Comparison of ENCODE assay signal across 17 mouse cellular contexts in the genomic region with DNA sequence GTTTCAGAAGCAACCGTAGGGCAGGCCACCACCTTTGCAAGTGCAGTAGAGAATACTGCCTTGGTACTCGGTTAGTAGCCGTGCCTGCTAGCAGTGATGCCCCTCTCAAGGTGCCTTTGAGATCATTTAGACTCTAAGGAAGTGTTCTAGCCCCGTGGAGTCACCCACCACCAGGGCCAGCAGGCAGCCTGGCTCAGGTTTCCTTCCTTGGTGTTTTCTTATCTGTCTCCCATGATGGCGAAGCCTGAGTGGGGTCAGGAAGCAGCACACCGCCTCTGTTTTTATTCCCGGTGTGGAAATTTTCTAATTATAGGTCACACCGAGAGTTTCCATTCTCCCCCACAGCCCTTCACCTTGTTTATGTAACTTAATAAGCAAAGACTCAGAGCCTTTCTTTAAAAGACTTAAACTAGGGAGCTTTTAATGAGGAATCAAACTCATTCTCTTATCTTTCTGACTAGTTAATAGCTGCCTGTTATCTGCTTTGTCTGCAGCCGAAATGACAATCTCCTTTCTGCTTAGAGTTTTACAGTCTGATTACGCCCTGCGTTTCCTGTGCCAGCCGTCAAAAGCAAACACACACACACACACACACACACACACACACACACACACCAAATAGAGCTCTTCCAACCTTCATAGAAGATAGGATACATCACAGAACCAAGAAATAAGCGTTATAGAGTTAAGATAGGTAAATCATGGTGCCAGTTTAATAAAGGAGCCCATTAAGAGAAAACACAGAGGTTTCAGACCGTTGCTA. TPM values are rescaled to one million over a fixed set of nuclear protein-coding genes. Genes with fewer than 3 reads are reported as not detected.
A peak's percentile ranks its signal among the peaks of the same experiment; 100 is the strongest.
DNase-seq lines count a peak whose midpoint lies in the region; ATAC-seq and TF ChIP-seq lines count a peak whose summit lies in the region.
"Had no signal": no experiment of that assay in that cellular context is flagged by ENCODE, and none has a peak within 500 bp of the region (broad histone marks: within the 10 kb centered on the region; RNA-seq: fewer than 3 reads in every experiment).

No protein-coding gene starts in this region.

- H3K4me1 ChIP-seq in heart, embryonic 10.5 days: peaks cover 23% of the 10 kb centered on the region
- H3K4me1 ChIP-seq in heart, postnatal 0 days (ENCODE audit: control insufficient read depth, insufficient read depth): peaks cover 10% of the 10 kb centered on the region
- H3K4me1 ChIP-seq: liver, embryonic 15.5 days; neural tube, embryonic 12.5 days had no signal

- H3K4me2 ChIP-seq in heart, postnatal 0 days (ENCODE audit: low read depth, low read length): peak overlapping the region; percentile 25; the same call in 1 of the 2 replicates
- H3K4me2 ChIP-seq: embryonic facial prominence, embryonic 13.5 days; kidney, embryonic 15.5 days; liver, embryonic 15.5 days; neural tube, embryonic 12.5 days had no signal

- 23% methylated on average over 14 of the region's 14 CpGs for WGBS in heart, embryonic 10.5 days
- 22% methylated on average over 14 of the region's 14 CpGs for WGBS in heart, postnatal 0 days

- TF ChIP-seq EP300 in heart, postnatal 0 days (IDR thresholded peaks at IDR 0.05; ENCODE audit: low read depth): no peak

- no peaks in the 10 kb centered on the region for H3K27me3 ChIP-seq in heart, embryonic 10.5 days (ENCODE audit: insufficient read depth, poor library complexity, severe bottlenecking)
- no peaks in the 10 kb centered on the region for H3K27me3 ChIP-seq in heart, postnatal 0 days (ENCODE audit: control insufficient read depth, insufficient read depth, low read length)
- H3K27me3 ChIP-seq: embryonic facial prominence, embryonic 13.5 days; kidney, embryonic 15.5 days; neural tube, embryonic 12.5 days had no signal

- H3K27ac ChIP-seq in heart, embryonic 10.5 days: peak overlapping the region; percentile 76
- H3K27ac ChIP-seq in heart, postnatal 0 days (ENCODE audit: low read depth): peak overlapping the region; percentile 67
- H3K27ac ChIP-seq: embryonic facial prominence, embryonic 13.5 days; kidney, embryonic 15.5 days; liver, embryonic 15.5 days; neural tube, embryonic 12.5 days had no signal

- peak; percentile 17 for DNase-seq in kidney, postnatal 10 days
- DNase-seq in kidney, postnatal 25 days: no peak
- no peak for DNase-seq in heart, embryonic 10.5 days (ENCODE audit: low spot score)
- DNase-seq in heart, postnatal 0 days (ENCODE audit: low spot score): peak; percentile 37
- peak; percentile 46 for DNase-seq in lung, postnatal 36 days
- no peak for DNase-seq in left cerebral cortex, adult 9 months (ENCODE audit: low spot score in 2 of 2)
- DNase-seq in embryo, embryonic 11 days: no peak
- DNase-seq: adrenal gland, postnatal 36 days; cerebellum, adult 8-10 months; gastrocnemius, postnatal 25 days; layer of hippocampus, adult 9-11 months; right cerebral cortex, postnatal 14 days had no signal

- H3K36me3 ChIP-seq in heart, embryonic 10.5 days: no peaks in the 10 kb centered on the region
- no peaks in the 10 kb centered on the region for H3K36me3 ChIP-seq in heart, postnatal 0 days (replicated peaks; ENCODE audit: control insufficient read depth, insufficient read depth, low read length)
- H3K36me3 ChIP-seq: embryonic facial prominence, embryonic 13.5 days; kidney, embryonic 15.5 days; liver, embryonic 15.5 days; neural tube, embryonic 12.5 days had no signal

- peak overlapping the region; percentile 27; the same call in 1 of the 2 replicates for H3K4me3 ChIP-seq in heart, embryonic 10.5 days
- H3K4me3 ChIP-seq in heart, postnatal 0 days (ENCODE audit: low read depth, low read length): no peak overlapping the region
- H3K4me3 ChIP-seq: embryonic facial prominence, embryonic 13.5 days; kidney, embryonic 15.5 days; liver, embryonic 15.5 days; neural tube, embryonic 12.5 days had no signal

- no peak for ATAC-seq in heart, postnatal 0 days (ENCODE audit: insufficient read depth, low read depth)
- no peak for ATAC-seq in CD4-positive, CD25-positive, alpha-beta regulatory T cell, adult 4 months

- H3K9me3 ChIP-seq in heart, embryonic 10.5 days: no peaks in the 10 kb centered on the region
- no peaks in the 10 kb centered on the region for H3K9me3 ChIP-seq in heart, postnatal 0 days (replicated peaks; ENCODE audit: control insufficient read depth, low read length)
- H3K9me3 ChIP-seq: embryonic facial prominence, embryonic 13.5 days; kidney, embryonic 15.5 days; liver, embryonic 15.5 days; neural tube, embryonic 12.5 days had no signal

- H3K9ac ChIP-seq in heart, postnatal 0 days (replicated peaks; ENCODE audit: low read depth, low read length): 0 out of 2 replicates have a peak overlapping the region, but pooled peaks have one; percentile 11
- H3K9ac ChIP-seq: embryonic facial prominence, embryonic 13.5 days; kidney, embryonic 15.5 days; liver, embryonic 15.5 days; neural tube, embryonic 12.5 days had no signal

- TF ChIP-seq CTCF in heart, postnatal 0 days (IDR thresholded peaks at IDR 0.05; ENCODE audit: low read depth): no peak

RNA-seq across cellular contexts. Expression of gene Kdr, which starts 44.9 kb away (rescaled TPM):
- 36.7 and 48.1 TPM in 2 replicates for polyA plus RNA-seq in heart, embryonic 10.5 days (2016; fragmentation: Nextera tagmentation; extraction: Ambion mirVana)
- total RNA-seq in heart, postnatal 0 days (2014; rRNA removed; ENCODE audit: low replicate concordance): 50.9 and 60.1 TPM in 2 replicates
- polyA plus RNA-seq in heart, postnatal 0 days (2015; fragmentation: Nextera tagmentation; extraction: Ambion mirVana): 27.4 and 30.8 TPM in 2 replicates
- polyA plus RNA-seq in CD4-positive, CD25-positive, alpha-beta regulatory T cell, adult 4 months (2017; shearing (Covaris generic)): under 1 TPM in 1 of 2 experiments, not detected in 1; 0.05 TPM

Comparison
In these comparisons a context has a peak if more than half of its experiments do, and no peak if none do; other contexts are left out.
1. DNase-seq: peak in kidney, postnatal 10 days (single experiment), heart, postnatal 0 days (single experiment) and lung, postnatal 36 days (single experiment); none in kidney, postnatal 25 days (0 of 2), heart, embryonic 10.5 days (single experiment), left cerebral cortex, adult 9 months (0 of 2) and embryo, embryonic 11 days (single experiment).
2. RNA of gene Kdr, which starts 44.9 kb away (polyA plus RNA-seq): 36.7 to 48.1 TPM in heart, embryonic 10.5 days and 27.4 to 30.8 TPM in heart, postnatal 0 days; 0.05 TPM in CD4-positive, CD25-positive, alpha-beta regulatory T cell, adult 4 months; every median in the first group is over 10 times any median in the second.